Mouse (Mus musculus): ENCODE data around the gene Ep300. TPM values are rescaled to one million over a fixed set of nuclear protein-coding genes. Genes with fewer than 3 reads are reported as not detected.

The Ep300 gene
- polyA plus RNA-seq, 1 experiment from 2014 or later: 27.6 TPM

DNA sequence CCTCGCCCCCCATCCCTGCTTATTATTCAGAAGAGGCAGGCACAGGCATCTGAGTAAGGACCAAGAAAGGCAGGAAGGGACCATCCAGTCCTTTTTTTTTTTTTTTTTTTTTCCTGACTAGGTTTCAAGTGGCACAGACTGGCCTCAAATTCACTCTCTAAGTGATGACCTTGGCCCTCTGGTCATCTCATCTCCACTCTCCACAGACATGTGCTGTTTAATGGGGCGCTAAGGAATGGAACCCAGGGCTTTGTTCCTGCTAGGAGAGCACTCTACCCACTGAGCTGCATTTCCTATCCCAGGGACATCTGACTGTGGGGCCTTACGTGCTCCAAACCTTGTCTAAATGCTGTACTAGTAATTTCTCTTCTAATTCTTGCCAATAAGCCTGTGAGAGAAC lies 29.2 kb upstream of the Ep300 start:
- Histone ChIP-seq H3K4me3 (ENCODE audit: low read depth, low read length) (no peak overlapping the region), H3K4me1 (ENCODE audit: control insufficient read depth, insufficient read depth, low read length) (peaks cover 5% of the 10 kb centered on the region; the same call in 1 of the 2 replicates), H3K4me2 (ENCODE audit: low read depth, severe bottlenecking) (no peak overlapping the region), H3K9ac (ENCODE audit: low read length) (no peak overlapping the region), H3K27ac (replicated peaks; ENCODE audit: low read depth, low read length) (no peak overlapping the region), H3K36me3 (ENCODE audit: control insufficient read depth, insufficient read depth, low read length) (no peaks in the 10 kb centered on the region), H3K9me3 (ENCODE audit: control insufficient read depth, low read length) (no peaks in the 10 kb centered on the region), H3K27me3 (ENCODE audit: control insufficient read depth, insufficient read depth, low read length) (no peaks in the 10 kb centered on the region)
- 65% methylated on average over 3 of the region's 3 CpGs for WGBS
- no peak for ATAC-seq (ENCODE audit: insufficient number of reproducible peaks, low FRiP score, low TSS enrichment, low read depth)
- no peak for DNase-seq (ENCODE audit: low spot score)

- H3K36me3 ChIP-seq (ENCODE audit: control insufficient read depth, insufficient read depth, low read length): no peaks in the 10 kb centered on the region
- H3K9ac ChIP-seq (ENCODE audit: low read length): no peak overlapping the region
- ATAC-seq (ENCODE audit: insufficient number of reproducible peaks, low FRiP score, low TSS enrichment, low read depth) (no peak), DNase-seq (ENCODE audit: low spot score) (no peak)
- H3K27ac ChIP-seq (replicated peaks; ENCODE audit: low read depth, low read length): no peak overlapping the region
- no peaks in the 10 kb centered on the region for H3K27me3 ChIP-seq (ENCODE audit: control insufficient read depth, insufficient read depth, low read length)
- no peaks in the 10 kb centered on the region for H3K9me3 ChIP-seq (ENCODE audit: control insufficient read depth, low read length)
- H3K4me3 ChIP-seq (ENCODE audit: low read depth, low read length): no peak overlapping the region
- H3K4me1 ChIP-seq (ENCODE audit: control insufficient read depth, insufficient read depth, low read length): no peaks in the 10 kb centered on the region
- 43% methylated on average over 3 of the region's 3 CpGs for WGBS
- H3K4me2 ChIP-seq (ENCODE audit: low read depth, severe bottlenecking): no peak overlapping the region
Measured at GRCm38 (mm10) chr15:81561501-81561900, 23.6 kb upstream of the Ep300 start.

DNA sequence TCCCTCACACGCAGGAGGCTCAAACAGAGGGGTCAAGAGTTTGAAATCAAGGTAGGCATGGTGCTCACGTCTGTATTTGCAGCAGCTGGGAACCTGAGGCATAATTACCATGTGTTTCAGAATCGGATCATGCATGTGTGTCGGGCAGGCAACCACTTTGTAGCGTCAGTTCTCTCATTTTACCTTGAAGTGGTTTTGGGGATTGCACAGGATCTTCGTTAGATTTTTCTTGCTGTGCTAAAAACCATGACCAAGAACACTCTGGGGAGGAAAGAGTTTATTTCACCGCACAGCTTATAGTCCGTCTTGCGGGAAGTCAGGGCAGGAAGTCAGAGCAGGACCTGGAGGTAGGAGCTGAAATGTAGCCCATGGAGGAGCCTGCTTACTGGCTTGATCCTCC lies 23.2 kb upstream of the Ep300 start:
- no peak overlapping the region for H3K4me3 ChIP-seq (ENCODE audit: low read depth, low read length)
- no peak overlapping the region for H3K27ac ChIP-seq (replicated peaks; ENCODE audit: low read depth, low read length)
- DNase-seq (ENCODE audit: low spot score) (no peak), ATAC-seq (ENCODE audit: insufficient number of reproducible peaks, low FRiP score, low TSS enrichment, low read depth) (no peak)
- WGBS: 82% methylated on average over 9 of the region's 9 CpGs
- H3K36me3 ChIP-seq (ENCODE audit: control insufficient read depth, insufficient read depth, low read length): no peaks in the 10 kb centered on the region
- no peaks in the 10 kb centered on the region for H3K27me3 ChIP-seq (ENCODE audit: control insufficient read depth, insufficient read depth, low read length)
- H3K9ac ChIP-seq (ENCODE audit: low read length): no peak overlapping the region
- no peaks in the 10 kb centered on the region for H3K4me1 ChIP-seq (ENCODE audit: control insufficient read depth, insufficient read depth, low read length)
- no peaks in the 10 kb centered on the region for H3K9me3 ChIP-seq (ENCODE audit: control insufficient read depth, low read length)
- no peak overlapping the region for H3K4me2 ChIP-seq (ENCODE audit: low read depth, severe bottlenecking)

- Histone ChIP-seq H3K4me2 (ENCODE audit: low read depth, severe bottlenecking) (no peak overlapping the region), H3K27ac (replicated peaks; ENCODE audit: low read depth, low read length) (no peak overlapping the region), H3K9me3 (ENCODE audit: control insufficient read depth, low read length) (no peaks in the 10 kb centered on the region), H3K36me3 (ENCODE audit: control insufficient read depth, insufficient read depth, low read length) (no peaks in the 10 kb centered on the region), H3K4me1 (ENCODE audit: control insufficient read depth, insufficient read depth, low read length) (no peaks in the 10 kb centered on the region), H3K27me3 (ENCODE audit: control insufficient read depth, insufficient read depth, low read length) (no peaks in the 10 kb centered on the region), H3K4me3 (ENCODE audit: low read depth, low read length) (no peak overlapping the region), H3K9ac (ENCODE audit: low read length) (no peak overlapping the region)
- no peak for ATAC-seq (ENCODE audit: insufficient number of reproducible peaks, low FRiP score, low TSS enrichment, low read depth)
- 43% methylated on average over 9 of the region's 9 CpGs for WGBS
- no peak for DNase-seq (ENCODE audit: low spot score)
Measured at GRCm38 (mm10) chr15:81562491-81563488, 22.4 kb upstream of the Ep300 start.

GRCm38 (mm10) chr15:81568093-81568492 lies 17.1 kb upstream of the Ep300 start:
- H3K27ac ChIP-seq (replicated peaks; ENCODE audit: low read depth, low read length): no peak overlapping the region
- no peak overlapping the region for H3K9ac ChIP-seq (ENCODE audit: low read length)
- DNase-seq (ENCODE audit: low spot score): no peak
- H3K9me3 ChIP-seq (ENCODE audit: control insufficient read depth, low read length): no peaks in the 10 kb centered on the region
- no peaks in the 10 kb centered on the region for H3K36me3 ChIP-seq (ENCODE audit: control insufficient read depth, insufficient read depth, low read length)
- H3K27me3 ChIP-seq (ENCODE audit: control insufficient read depth, insufficient read depth, low read length): no peaks in the 10 kb centered on the region
- no peaks in the 10 kb centered on the region for H3K4me1 ChIP-seq (ENCODE audit: control insufficient read depth, insufficient read depth, low read length)
- no peak overlapping the region for H3K4me3 ChIP-seq (ENCODE audit: low read depth, low read length)
- ATAC-seq (ENCODE audit: insufficient number of reproducible peaks, low FRiP score, low TSS enrichment, low read depth): no peak
- no peak overlapping the region for H3K4me2 ChIP-seq (ENCODE audit: low read depth, severe bottlenecking)
- WGBS: 34% methylated on average over 2 of the region's 2 CpGs

- Histone ChIP-seq H3K27ac (replicated peaks; ENCODE audit: low read depth, low read length) (no peak overlapping the region), H3K9ac (ENCODE audit: low read length) (no peak overlapping the region), H3K27me3 (ENCODE audit: control insufficient read depth, insufficient read depth, low read length) (no peaks in the 10 kb centered on the region), H3K36me3 (ENCODE audit: control insufficient read depth, insufficient read depth, low read length) (no peaks in the 10 kb centered on the region), H3K4me1 (ENCODE audit: control insufficient read depth, insufficient read depth, low read length) (no peaks in the 10 kb centered on the region), H3K4me3 (ENCODE audit: low read depth, low read length) (no peak overlapping the region), H3K9me3 (ENCODE audit: control insufficient read depth, low read length) (no peaks in the 10 kb centered on the region), H3K4me2 (ENCODE audit: low read depth, severe bottlenecking) (no peak overlapping the region)
- 77% methylated on average over 1 of the region's 2 CpGs for WGBS
- DNase-seq (ENCODE audit: low spot score) (no peak), ATAC-seq (ENCODE audit: insufficient number of reproducible peaks, low FRiP score, low TSS enrichment, low read depth) (no peak)
Measured at GRCm38 (mm10) chr15:81568592-81568991, 16.6 kb upstream of the Ep300 start.

DNA sequence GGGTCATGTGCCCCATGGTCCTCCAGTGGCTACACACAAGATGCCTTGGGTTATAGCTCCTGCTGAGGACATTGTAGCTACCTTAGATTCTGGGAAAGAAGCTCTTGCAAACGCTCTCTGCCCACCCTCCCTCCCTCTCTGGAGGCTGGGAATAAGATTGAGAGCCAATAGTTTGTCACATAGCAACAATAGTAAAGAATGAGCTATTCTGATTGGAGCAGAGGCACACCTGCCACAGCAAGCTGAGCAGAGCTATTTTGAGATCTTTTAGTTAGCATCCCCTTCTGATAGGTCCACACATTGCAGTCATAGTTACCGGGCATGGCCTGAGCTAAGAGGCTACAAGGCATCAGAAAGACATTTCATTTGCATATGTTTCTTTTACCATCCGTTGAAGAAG lies 8.2 kb upstream of the Ep300 start:
- no peak for DNase-seq (ENCODE audit: low spot score)
- ATAC-seq (ENCODE audit: insufficient number of reproducible peaks, low FRiP score, low TSS enrichment, low read depth): no peak
- H3K27me3 ChIP-seq (ENCODE audit: control insufficient read depth, insufficient read depth, low read length): no peaks in the 10 kb centered on the region
- H3K4me1 ChIP-seq (ENCODE audit: control insufficient read depth, insufficient read depth, low read length): no peaks in the 10 kb centered on the region
- H3K27ac ChIP-seq (replicated peaks; ENCODE audit: low read depth, low read length): no peak overlapping the region
- H3K4me2 ChIP-seq (ENCODE audit: low read depth, severe bottlenecking): no peak overlapping the region
- WGBS: 27% methylated on average over 3 of the region's 3 CpGs
- no peaks in the 10 kb centered on the region for H3K9me3 ChIP-seq (ENCODE audit: control insufficient read depth, low read length)
- H3K36me3 ChIP-seq (ENCODE audit: control insufficient read depth, insufficient read depth, low read length): no peaks in the 10 kb centered on the region
- H3K9ac ChIP-seq (ENCODE audit: low read length): no peak overlapping the region
- no peak overlapping the region for H3K4me3 ChIP-seq (ENCODE audit: low read depth, low read length)

GRCm38 (mm10) chr15:81577743-81578165 lies 7.4 kb upstream of the Ep300 start:
- no peaks in the 10 kb centered on the region for H3K36me3 ChIP-seq (ENCODE audit: control insufficient read depth, insufficient read depth, low read length)

More at GRCm38 (mm10) chr15:81577743-81578165, 7.4 kb upstream of the Ep300 start:
- no peak overlapping the region for H3K4me2 ChIP-seq (ENCODE audit: low read depth, severe bottlenecking)
- ATAC-seq (ENCODE audit: insufficient number of reproducible peaks, low FRiP score, low TSS enrichment, low read depth) (no peak), DNase-seq (ENCODE audit: low spot score) (no peak)
- no peak overlapping the region for H3K4me3 ChIP-seq (ENCODE audit: low read depth, low read length)
- no peak overlapping the region for H3K27ac ChIP-seq (replicated peaks; ENCODE audit: low read depth, low read length)
- H3K4me1 ChIP-seq (ENCODE audit: control insufficient read depth, insufficient read depth, low read length): no peaks in the 10 kb centered on the region
- no peaks in the 10 kb centered on the region for H3K9me3 ChIP-seq (ENCODE audit: control insufficient read depth, low read length)
- no peaks in the 10 kb centered on the region for H3K27me3 ChIP-seq (ENCODE audit: control insufficient read depth, insufficient read depth, low read length)
- H3K9ac ChIP-seq (ENCODE audit: low read length): no peak overlapping the region
- WGBS: 78% methylated on average over 7 of the region's 7 CpGs

Data from limb, embryonic 11.5 days (tissue).